Mouse (Mus musculus) midbrain, embryonic 13.5 days (tissue): ENCODE measurements around the gene Lctl. TPM values are rescaled to one million over a fixed set of nuclear protein-coding genes. Genes with fewer than 3 reads are reported as not detected.
"Not testable (repeated sequence)": the region's sequence is repeated elsewhere in the genome, so short reads cannot be mapped to it uniquely, and the experiment has no call there.

Source experiments
- ATAC-seq: fragments of 200-750 bp; cut with Nextera tagmentation; 2 replicates; pipeline ENCODE4 v1.8.0; 2017; ENCODE audit warnings: mild to moderate bottlenecking, moderate TSS enrichment, moderate library complexity
- H3K27ac ChIP-seq: fragments of 300-500 bp; sonication (generic); 2 replicates; pipeline ENCODE4 v1.5.1; 2015; ENCODE audit warnings: inconsistent platforms, mild to moderate bottlenecking, moderate library complexity
- H3K27me3 ChIP-seq: fragments of 300-500 bp; sonication (generic); 2 replicates; pipeline ENCODE4 v1.6.1; 2015; ENCODE audit warnings: mild to moderate bottlenecking, inconsistent platforms
- H3K36me3 ChIP-seq: fragments of 300-500 bp; sonication (generic); 2 replicates; pipeline ENCODE4 v1.6.1; 2015; ENCODE audit warnings: mild to moderate bottlenecking, inconsistent platforms
- H3K4me1 ChIP-seq: fragments of 300-500 bp; sonication (generic); replicated peaks from 2 replicates; pipeline ENCODE4 v1.6.1; 2015; ENCODE audit warnings: inconsistent platforms
- H3K4me2 ChIP-seq: fragments of 300-500 bp; sonication (generic); replicated peaks from 2 replicates; pipeline ENCODE4 v1.6.1; 2015; ENCODE audit warnings: moderate library complexity, mild to moderate bottlenecking, inconsistent platforms
- H3K4me3 ChIP-seq: fragments of 300-500 bp; sonication (generic); replicated peaks from 2 replicates; pipeline ENCODE4 v1.5.1; 2015; ENCODE audit warnings: mild to moderate bottlenecking, inconsistent platforms
- H3K9ac ChIP-seq: fragments of 300-500 bp; sonication (generic); replicated peaks from 2 replicates; pipeline ENCODE4 v1.6.1; 2015; ENCODE audit warnings: mild to moderate bottlenecking, inconsistent platforms
- H3K9me3 ChIP-seq: fragments of 300-500 bp; sonication (generic); 2 replicates; pipeline ENCODE4 v1.6.1; 2016; ENCODE audit warnings: mild to moderate bottlenecking, inconsistent platforms
- WGBS: fragments of 180-500 bp; shearing (Covaris S2); methylation state at CpG from one replicate; pipeline ENCODE4 v1.1.7; 2015; 5-methylcytosine and 5-hydroxymethylcytosine counted together
- polyA plus RNA-seq: library from polyadenylated mRNA; unstranded; fragments of >200 nt; fragmentation: Nextera tagmentation; extraction: Ambion mirVana; gene quantifications from 2 replicates; pipeline ENCODE4 v1.2.1, GENCODE M21; 2015

The Lctl gene
- polyA plus RNA-seq, 1 experiment from 2014 or later, result not detected

DNA sequence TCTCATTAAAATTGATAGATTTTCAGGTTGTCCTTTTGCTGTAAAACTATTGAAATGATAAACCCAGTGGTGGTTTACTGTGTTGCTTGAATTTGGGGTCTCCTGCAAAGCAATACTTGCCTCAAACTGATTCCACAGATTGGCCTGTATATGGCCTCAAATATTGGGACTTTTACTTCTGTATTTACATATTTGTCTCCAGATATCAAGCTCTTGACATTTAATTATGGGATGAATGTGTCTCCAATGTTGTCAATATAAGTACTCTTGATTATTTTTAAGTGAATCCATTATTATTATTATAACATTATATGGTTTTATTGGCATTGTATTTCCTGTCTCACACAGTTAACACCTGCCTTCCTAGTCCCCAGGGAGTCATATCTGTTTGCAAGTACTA is 57.4 kb downstream of the Lctl start:
- H3K36me3 ChIP-seq, result peaks cover 40% of the 10 kb centered on the region
- no peaks in the 10 kb centered on the region for H3K27me3 ChIP-seq
- H3K4me2 ChIP-seq, result peak overlapping the region; percentile 92
- H3K9me3 ChIP-seq, result no peaks in the 10 kb centered on the region
- no peak for ATAC-seq
- peak overlapping the region; percentile 86 for H3K9ac ChIP-seq
- peak overlapping the region; percentile 94 for H3K4me3 ChIP-seq
- no peak overlapping the region for H3K27ac ChIP-seq
- H3K4me1 ChIP-seq, result peaks cover 29% of the 10 kb centered on the region

GRCm38 (mm10) chr9:64174766-64175165 is 57.8 kb downstream of the Lctl start:
- H3K27me3 ChIP-seq, result no peaks in the 10 kb centered on the region
- H3K27ac ChIP-seq, result no peak overlapping the region
- H3K4me3 ChIP-seq, result peak overlapping the region; percentile 94
- 77% methylated on average over 8 of the region's 8 CpGs for WGBS
- H3K4me1 ChIP-seq, result peaks cover 34% of the 10 kb centered on the region
- H3K9ac ChIP-seq, result no peak overlapping the region
- peaks cover 40% of the 10 kb centered on the region for H3K36me3 ChIP-seq
- H3K4me2 ChIP-seq, result peak overlapping the region; percentile 92
- no peaks in the 10 kb centered on the region for H3K9me3 ChIP-seq
- no peak for ATAC-seq

- Histone ChIP-seq H3K4me3 (no peak overlapping the region), H3K27ac (no peak overlapping the region), H3K4me2 (no peak overlapping the region), H3K4me1 (peaks cover 39% of the 10 kb centered on the region), H3K9ac (no peak overlapping the region), H3K27me3 (no peaks in the 10 kb centered on the region), H3K9me3 (no peaks in the 10 kb centered on the region), H3K36me3 (peaks cover 42% of the 10 kb centered on the region)
- no peak for ATAC-seq
- WGBS, result 91% methylated on average over 11 of the region's 11 CpGs
Observed at GRCm38 (mm10) chr9:64175378-64175777, 58.4 kb downstream of the Lctl start.

GRCm38 (mm10) chr9:64178610-64178973 is 61.6 kb downstream of the Lctl start:
- peak overlapping the region; percentile 65 for H3K4me2 ChIP-seq
- H3K9me3 ChIP-seq, result no peaks in the 10 kb centered on the region
- peak overlapping the region; percentile 64 for H3K4me3 ChIP-seq
- peaks cover 67% of the 10 kb centered on the region for H3K36me3 ChIP-seq
- peak; percentile 68 for ATAC-seq
- no peaks in the 10 kb centered on the region for H3K27me3 ChIP-seq
- H3K4me1 ChIP-seq, result peaks cover 30% of the 10 kb centered on the region
- WGBS, result 42% methylated on average over 3 of the region's 3 CpGs
- H3K27ac ChIP-seq, result peak overlapping the region; percentile 84
- H3K9ac ChIP-seq, result no peak overlapping the region; the same call in 1 of the 2 replicates

DNA sequence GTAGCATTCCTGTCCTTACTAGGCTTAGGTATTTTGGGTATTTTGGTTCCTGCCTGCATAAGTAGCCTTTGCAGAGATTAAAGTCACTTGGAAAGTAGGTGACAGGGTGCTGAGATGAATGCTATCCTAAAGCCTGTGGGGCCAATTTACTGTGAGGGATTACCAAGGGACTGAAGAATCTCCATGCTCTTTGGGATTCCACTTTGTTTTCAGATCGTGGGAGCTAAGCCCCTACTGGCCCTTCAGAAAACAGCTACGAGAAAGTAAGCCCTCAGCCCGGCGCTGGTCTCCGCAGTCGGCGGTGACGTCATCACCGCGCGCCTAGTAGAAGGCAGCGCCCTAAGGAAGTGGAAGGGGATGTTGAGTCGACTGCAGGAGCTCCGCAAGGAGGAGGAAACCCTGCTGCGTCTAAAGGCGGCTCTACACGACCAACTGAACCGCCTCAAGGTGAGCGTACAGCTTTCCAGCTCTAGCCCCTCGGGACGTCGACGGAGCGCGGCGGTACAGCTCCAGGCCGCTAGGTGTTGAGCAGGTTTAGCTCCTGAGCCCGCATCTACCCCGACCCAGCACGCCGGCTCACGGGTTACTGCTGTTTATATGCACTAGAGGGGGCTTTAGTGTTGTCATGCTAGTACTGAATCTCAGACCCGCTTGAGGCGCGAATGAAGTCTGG is 62.2 kb downstream of the Lctl start, which contains the start of gene Snapc5:
Gene Snapc5 (plus strand): TSS at position 301 of the 673 bp plus-strand sequence.
- peak within 1 kb of the TSS; percentile 64 for H3K4me3 ChIP-seq
- under 1% methylated on average over 35 of the region's 35 CpGs for WGBS
- peak within 1 kb of the TSS; percentile 74 for H3K9ac ChIP-seq
- H3K36me3 ChIP-seq, result peaks cover 67% of the 10 kb centered on the region
- no peaks in the 10 kb centered on the region for H3K9me3 ChIP-seq
- H3K27ac ChIP-seq, result peak within 1 kb of the TSS; percentile 84
- H3K4me1 ChIP-seq, result peaks cover 27% of the 10 kb centered on the region
- peak; percentile 97 for ATAC-seq
- no peaks in the 10 kb centered on the region for H3K27me3 ChIP-seq
- H3K4me2 ChIP-seq, result peak within 1 kb of the TSS; percentile 65

GRCm38 (mm10) chr9:64183295-64183694 is 66.3 kb downstream of the Lctl start:
- H3K27me3 ChIP-seq, H3K9me3 ChIP-seq, H3K27ac ChIP-seq, H3K9ac ChIP-seq, ATAC-seq, H3K4me2 ChIP-seq, H3K4me3 ChIP-seq: not testable (repeated sequence)
- peaks cover 14% of the 10 kb centered on the region for H3K4me1 ChIP-seq
- H3K36me3 ChIP-seq, result peaks cover 52% of the 10 kb centered on the region
- WGBS, result 90% methylated on average over 5 of the region's 5 CpGs

DNA sequence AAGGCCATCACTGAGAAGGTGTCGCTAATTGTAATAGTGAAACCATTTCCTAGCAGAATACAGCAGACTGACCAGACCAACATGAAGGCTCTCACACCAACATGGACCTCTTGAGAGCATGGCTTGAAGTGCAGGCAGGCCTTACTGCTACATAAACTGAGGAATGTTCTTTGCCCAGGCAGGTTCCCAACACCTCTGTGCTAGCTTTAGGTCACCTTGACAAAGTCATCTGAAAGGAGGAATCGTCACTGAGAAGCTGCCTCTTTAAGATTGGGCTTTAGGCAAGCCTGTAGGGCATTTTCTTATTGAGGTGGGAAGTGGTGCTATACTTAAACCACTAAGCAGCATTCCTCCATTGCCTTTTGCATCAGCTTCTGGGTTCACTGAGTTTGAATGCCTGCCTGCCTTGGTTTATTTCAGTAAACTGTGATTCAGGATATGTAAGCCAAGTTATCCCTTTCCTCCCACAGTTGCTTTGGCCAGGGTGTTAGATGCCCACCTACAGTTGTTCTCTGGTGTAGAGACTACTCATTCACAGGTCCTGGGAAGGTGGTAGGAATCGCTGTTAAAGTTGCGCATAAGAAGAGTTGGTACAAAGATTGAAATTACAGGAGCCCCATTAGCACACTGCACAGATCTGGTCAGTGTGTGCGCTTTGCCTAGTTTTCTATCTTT is 67.4 kb downstream of the Lctl start:
- no peaks in the 10 kb centered on the region for H3K27me3 ChIP-seq
- H3K4me3 ChIP-seq, result no peak overlapping the region
- H3K4me1 ChIP-seq, result peaks cover 10% of the 10 kb centered on the region
- H3K27ac ChIP-seq, result no peak overlapping the region
- no peak overlapping the region for H3K4me2 ChIP-seq
- no peaks in the 10 kb centered on the region for H3K9me3 ChIP-seq
- no peak for ATAC-seq
- no peak overlapping the region for H3K9ac ChIP-seq
- WGBS, result 95% methylated on average over 5 of the region's 5 CpGs
- H3K36me3 ChIP-seq, result peaks cover 60% of the 10 kb centered on the region

Other genes starting within 250 kb of the Lctl start
- 1.2 and 2.4 TPM in 2 replicates for gene Smad6, start 95.1 kb upstream of the Lctl start, polyA plus RNA-seq
- 9.3 and 10.9 TPM in 2 replicates for gene Zwilch, start 56.0 kb downstream of the Lctl start, polyA plus RNA-seq
- gene Rpl4, start 56.2 kb downstream of the Lctl start, polyA plus RNA-seq, result 668 and 675 TPM in 2 replicates
- gene Snapc5, start 62.1 kb downstream of the Lctl start, polyA plus RNA-seq, result 39.2 and 44.9 TPM in 2 replicates
- 2.8 and 3.7 TPM in 2 replicates for gene Uchl4, start 118.1 kb downstream of the Lctl start, polyA plus RNA-seq
- gene Map2k1, start 136.5 kb downstream of the Lctl start, polyA plus RNA-seq, result 41.6 and 46.6 TPM in 2 replicates
- 110 and 133 TPM in 2 replicates for gene Tipin, start 164.4 kb downstream of the Lctl start, polyA plus RNA-seq
- gene Dis3l, start 224.1 kb downstream of the Lctl start, polyA plus RNA-seq, result 21.6 and 22.5 TPM in 2 replicates